Mouse (Mus musculus) adrenal gland, adult 8-10 months (tissue): ENCODE data around the gene Nadk. TPM values are rescaled to one million over a fixed set of nuclear protein-coding genes. Genes with fewer than 3 reads are reported as not detected.

Experiments
- DNase-seq: peaks from one replicate; pipeline ENCODE4 v3.0.0; 2022
- total RNA-seq, 4 experiments: library from RNA; stranded (reverse); gene quantifications; 2 replicates each; pipeline ENCODE4 v1.2.4; 2022

The Nadk gene
- 100 to 1,000 TPM; 155 to 289 (median 213) TPM for total RNA-seq

GRCm38 (mm10) chr4:155561661-155562442 lies at the start of gene Nadk:
Nadk (plus strand) TSS chr4:155562378.
- DNase-seq: no peak

GRCm38 (mm10) chr4:155514810-155515209 lies 47.4 kb upstream of the Nadk start:
- no peak for DNase-seq

DNA sequence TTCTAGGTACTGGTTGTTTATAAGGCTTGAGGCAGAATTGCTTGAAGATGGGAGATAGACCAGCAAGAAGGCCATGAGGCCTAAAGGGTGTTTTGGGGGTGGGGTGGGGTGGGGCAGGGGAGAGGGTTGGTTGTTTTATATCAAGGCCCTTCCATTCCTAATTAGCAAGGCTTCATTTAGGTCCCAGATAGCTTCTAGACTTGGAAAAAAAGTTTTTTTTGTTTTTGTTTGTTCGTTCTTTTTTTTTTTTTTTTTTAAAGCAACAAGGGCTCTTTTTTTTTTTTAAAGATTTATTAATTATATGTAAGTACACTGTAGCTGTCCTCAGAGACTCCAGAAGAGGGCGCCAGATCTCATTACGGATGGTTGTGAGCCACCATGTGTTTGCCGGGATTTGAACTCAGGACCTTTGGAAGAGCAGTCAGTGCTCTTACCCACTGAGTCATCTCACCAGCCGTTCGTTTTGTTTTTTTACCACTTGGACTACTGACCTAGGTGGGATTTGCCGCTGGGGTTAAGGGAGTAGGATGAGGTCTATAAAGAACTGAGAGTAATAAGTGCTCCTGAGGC lies 44.1 kb upstream of the Nadk start:
- DNase-seq: no peak

DNA sequence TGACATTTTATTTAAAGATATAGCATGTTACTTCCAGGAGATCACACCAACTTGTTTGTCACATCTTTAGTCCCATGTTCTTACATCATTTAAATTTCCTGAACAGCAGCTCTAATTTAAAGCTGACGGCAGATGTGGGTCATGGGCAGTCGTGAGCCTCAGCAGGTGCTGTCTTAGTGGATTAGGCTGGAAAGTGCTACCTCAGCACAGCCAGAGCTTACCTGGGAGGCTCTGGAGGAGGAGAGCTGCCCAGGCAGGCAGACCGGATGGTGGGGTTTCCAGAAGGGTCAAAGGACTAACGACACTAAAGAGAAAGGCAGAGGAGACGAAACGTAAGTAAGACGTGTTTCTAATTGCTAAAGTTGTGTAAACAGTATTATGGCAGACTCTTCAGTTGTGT lies 39.9 kb upstream of the Nadk start:
- no peak for DNase-seq

GRCm38 (mm10) chr4:155525751-155526150 lies 36.4 kb upstream of the Nadk start:
- peak; percentile 33 for DNase-seq

DNA sequence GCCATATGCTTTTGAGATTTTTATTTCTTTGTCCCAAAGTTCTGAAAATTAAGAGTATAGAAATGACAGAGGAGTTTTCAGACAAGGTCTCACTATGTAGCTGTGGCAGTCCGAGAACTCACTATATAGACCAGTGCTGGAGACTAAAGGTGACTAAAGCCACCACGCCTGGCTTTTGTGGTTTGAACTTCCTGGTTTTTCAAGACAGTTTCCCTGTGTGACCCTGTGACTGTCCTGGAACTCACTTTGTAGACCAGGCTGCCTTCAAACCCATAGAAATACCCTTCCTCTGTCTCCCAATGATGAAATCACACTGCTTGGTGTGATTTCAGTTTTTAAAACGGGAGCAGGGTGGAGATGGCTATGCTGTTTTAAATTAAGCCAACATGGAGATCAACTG lies 32.9 kb upstream of the Nadk start:
- no peak for DNase-seq

DNA sequence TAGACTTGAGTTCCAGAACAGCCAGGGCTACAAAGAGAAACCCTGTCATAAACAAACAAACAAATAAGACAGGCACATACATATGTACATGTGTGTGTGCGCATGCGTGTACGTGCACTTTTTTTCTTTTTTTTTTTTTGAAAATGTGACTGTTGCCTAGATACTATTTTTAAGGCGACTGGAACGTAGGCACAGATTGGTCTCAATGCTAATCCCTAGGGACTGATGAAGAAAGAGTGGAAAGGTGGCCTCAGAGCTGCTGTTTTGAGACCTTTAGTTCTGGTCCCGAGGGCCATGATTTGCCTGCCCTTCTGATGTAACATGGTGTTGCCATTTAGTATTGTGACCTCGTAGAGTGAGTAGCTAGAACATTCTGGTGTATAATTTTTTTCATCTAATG lies 12.2 kb upstream of the Nadk start:
- no peak for DNase-seq

DNA sequence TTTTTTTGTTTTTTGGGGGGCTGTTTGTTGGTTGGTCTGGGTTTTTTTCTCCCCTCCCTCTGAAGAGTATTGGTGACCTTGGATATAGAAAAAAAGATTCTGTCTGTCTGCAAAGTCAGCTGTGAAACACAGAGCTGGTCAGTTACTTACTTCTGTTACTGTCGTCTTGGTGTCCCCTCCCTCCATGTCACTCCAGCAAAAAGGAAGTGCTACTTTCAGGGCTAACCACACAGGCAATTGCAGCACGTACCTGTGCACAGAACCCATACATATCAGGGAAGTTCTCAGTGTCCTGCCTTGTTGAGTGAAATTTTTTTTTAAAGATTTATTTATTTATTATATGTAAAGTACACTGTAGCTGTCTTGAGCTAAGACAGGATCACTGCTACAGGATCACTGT lies 11.7 kb upstream of the Nadk start:
- no peak for DNase-seq

DNA sequence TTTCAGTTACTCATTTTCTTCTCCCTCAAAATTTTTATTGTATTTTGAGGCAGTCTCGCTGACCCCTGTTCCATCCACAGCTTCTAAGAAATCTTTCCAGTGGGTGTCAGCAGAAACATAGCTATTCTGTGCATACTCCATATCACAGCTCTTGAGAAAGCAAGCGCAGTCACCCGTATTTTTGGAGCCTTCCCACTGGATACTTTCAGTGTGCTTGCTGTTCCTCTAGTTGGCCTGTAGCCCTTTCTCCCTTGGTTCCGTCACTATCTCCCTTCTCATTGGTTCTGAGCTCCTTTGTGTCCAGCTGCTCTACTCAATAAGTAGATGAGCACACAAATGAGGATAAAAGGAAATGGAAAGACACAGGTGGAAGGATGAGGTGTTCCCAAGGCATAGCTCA lies 11.1 kb upstream of the Nadk start:
- DNase-seq: no peak

- DNase-seq: no peak
These were observed 9.2 kb upstream of the Nadk start for GRCm38 (mm10) chr4:155552917-155553532.

DNA sequence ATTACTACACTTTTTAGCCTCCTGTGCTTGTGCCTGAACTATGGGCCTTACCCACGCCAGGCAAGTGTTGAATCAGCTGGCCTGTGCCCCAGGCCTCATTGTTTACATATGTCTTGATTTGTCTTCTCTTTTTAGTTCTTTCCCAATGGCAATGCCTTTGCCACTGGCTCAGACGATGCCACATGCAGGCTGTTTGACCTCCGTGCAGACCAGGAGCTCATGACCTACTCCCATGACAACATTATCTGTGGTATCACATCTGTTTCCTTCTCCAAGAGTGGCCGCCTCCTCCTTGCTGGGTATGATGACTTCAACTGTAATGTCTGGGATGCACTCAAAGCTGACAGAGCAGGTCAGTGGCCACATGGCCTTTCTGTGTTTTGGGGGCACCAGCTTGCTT lies 7.3 kb upstream of the Nadk start:
- no peak for DNase-seq

- DNase-seq: no peak
These were observed 6.7 kb upstream of the Nadk start for GRCm38 (mm10) chr4:155555464-155555863.

GRCm38 (mm10) chr4:155559454-155559853 lies 2.7 kb upstream of the Nadk start:
- DNase-seq: no peak

- no peak for DNase-seq
These were observed 1.2 kb upstream of the Nadk start for GRCm38 (mm10) chr4:155560932-155561331.

- DNase-seq: peak; percentile 74
These were observed 684 bp downstream of the Nadk start for GRCm38 (mm10) chr4:155562725-155563399.

DNA sequence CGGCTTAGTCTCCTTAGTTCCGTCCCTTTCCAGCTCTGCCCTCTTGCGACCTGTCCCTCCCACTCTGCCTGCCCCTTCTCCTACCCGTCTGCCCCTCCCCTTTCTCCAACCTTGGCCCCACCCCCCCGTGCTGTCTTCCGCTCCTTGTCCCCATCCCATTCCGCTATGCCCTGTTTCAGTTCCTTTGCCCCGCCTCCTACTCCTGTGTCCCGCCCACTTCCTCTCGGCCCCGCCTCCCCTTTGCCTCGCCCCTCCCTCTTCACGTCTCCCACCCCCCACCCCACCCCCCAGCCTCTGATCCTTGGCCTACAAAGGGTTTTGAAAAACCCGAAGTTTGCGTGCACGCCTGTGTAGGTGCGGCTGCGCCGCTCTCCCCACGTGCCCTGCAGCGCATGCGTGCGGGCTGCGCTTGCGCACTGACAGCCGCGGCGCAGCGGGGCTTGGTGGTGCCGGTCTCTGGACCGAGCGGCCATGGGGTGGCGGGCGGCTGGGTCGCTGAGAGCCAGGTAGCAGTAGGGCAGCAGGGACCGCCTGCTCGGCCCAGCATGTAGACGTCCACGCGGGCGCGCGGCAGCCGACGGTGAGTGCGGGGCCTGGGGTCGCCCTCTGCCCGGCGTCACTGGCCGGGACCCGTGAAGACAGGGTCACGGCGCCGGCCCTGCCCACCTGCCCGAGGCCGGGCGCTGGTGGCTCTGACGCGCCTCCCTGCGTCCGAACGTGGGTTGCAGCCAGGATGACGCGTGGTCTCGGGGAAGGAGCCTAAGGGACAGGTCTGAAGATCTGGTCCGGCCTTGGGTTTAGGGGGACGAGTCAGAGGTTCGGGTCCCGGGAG lies 1.4 kb downstream of the Nadk start:
- peak; percentile 96 for DNase-seq

DNA sequence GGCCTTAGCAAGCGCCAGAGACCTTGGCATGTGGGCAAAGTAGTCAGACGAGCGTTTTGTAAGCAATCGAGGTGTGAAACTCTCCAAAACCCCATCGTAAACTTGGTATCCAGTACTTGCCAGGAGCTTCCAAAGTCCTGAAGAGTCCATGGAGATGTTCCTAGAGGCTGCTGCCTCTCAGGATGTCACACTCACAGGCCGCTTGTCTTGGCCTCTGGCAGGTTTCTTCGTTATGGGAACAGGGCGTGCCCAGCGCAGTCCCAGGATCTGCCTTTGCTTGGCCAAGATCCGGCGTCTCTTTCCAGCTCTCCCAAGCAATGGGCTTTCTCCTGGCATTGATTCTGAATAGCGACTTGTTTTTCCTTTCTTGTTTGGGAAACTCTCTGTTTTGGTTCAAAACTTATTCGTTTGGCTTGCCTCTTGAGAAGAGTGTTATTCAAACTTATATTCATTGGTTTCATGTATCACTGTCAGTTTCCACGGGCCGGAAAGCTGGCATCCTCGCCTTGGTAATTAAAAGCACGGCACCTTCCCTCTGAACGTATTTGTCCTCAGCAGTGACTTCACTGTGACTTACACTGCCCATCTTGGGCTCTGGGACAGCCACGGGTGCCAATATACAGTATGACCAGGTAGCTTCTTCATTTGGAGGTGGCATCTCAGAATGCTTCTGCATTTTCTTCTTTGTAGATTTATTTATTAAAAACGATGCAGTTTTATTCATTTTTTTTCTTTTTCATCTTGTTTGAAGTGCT lies 2.3 kb downstream of the Nadk start:
- DNase-seq: no peak

DNA sequence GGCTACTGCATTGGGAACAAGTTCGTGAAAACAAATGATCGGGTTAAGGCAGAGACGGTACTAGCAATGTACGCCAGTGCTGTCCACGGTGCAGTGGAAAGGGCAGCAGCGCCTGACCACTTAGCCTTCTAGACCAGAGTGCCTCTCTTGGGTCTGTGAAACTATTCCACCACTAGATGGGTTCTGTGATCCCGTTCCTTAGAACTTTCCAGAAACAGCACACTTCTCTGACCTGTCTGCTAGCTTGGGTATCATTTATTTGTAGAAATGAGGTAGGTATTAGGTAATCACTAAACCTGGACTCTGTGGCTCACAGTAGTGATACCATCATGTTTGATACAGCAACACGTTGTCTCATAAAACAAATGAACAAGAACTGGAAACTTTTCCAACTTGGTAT lies 4.4 kb downstream of the Nadk start:
- DNase-seq: no peak

DNA sequence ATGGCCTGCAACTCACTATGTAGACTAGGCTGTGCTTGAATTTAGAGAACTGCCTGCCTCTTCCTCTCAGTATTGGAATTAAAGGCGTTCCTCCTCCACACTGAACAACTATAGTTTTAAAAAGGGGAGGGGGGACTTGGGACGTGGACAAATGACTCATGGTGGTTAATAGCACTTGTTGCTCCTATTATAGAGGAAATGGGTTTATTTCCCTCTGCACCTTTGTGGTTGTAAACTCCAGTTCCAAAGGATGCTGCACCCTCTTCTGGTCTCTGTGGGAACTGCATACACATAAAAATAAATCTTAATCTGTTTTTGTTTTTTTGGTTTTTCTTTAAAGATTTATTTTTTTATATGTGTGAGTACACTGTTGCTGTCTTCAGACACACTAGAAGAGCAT lies 6.0 kb downstream of the Nadk start:
- DNase-seq: no peak

GRCm38 (mm10) chr4:155568632-155569370 lies 6.6 kb downstream of the Nadk start:
- no peak for DNase-seq

DNA sequence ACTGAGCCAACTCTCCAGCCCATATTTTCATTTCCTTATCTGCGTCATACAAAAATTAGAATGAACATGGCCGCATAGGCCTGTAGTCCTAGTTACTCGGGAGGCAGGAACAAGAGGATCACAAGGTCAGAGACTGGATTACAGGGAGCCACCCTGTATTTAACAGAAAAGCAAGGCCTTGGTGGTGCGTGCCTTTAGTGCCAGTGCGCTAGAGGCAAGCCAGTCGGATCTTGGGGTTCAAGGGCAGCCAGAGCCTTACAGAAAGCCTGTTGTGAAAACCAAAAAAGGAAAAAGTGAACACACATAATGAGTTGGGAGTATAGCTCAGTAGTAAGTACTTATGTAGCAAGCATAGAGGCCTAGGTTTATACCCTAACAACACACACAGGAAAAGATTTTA lies 7.6 kb downstream of the Nadk start:
- no peak for DNase-seq
